Mouse (Mus musculus): Measurements from ENCODE around the gene Olfr370. TPM values are rescaled to one million over a fixed set of nuclear protein-coding genes. Genes with fewer than 3 reads are reported as not detected.

Gene Olfr370
- total and polyA plus RNA-seq, 2 experiments from 2014 or later, result 0.05 TPM; not detected in 1

- Histone ChIP-seq H3K4me3 (ENCODE audit: low read length) (no peak overlapping the region), H3K27ac (peak overlapping the region; percentile 2; the same call in 1 of the 2 replicates), H3K4me1 (ENCODE audit: insufficient read depth, low read length) (peaks cover 23% of the 10 kb centered on the region), H3K36me3 (ENCODE audit: insufficient read depth, low read length) (peaks cover 28% of the 10 kb centered on the region), H3K27me3 (ENCODE audit: insufficient read depth, low read length) (no peaks in the 10 kb centered on the region), H3K9me3 (ENCODE audit: low read length) (no peaks in the 10 kb centered on the region), H3K9ac (replicated peaks; ENCODE audit: low read length) (no peak overlapping the region), H3K4me2 (ENCODE audit: low read depth, low read length) (no peak overlapping the region)
- no peak for DNase-seq (ENCODE audit: low spot score)
- TF ChIP-seq CTCF (IDR thresholded peaks at IDR 0.05; ENCODE audit: low read depth), result no peak
- ATAC-seq, result no peak
- 75% methylated on average over 15 of the region's 15 CpGs for WGBS
Observed at GRCm38 (mm10) chr8:83574631-83575315, 39.2 kb downstream of the Olfr370 start.

- Histone ChIP-seq H3K36me3 (ENCODE audit: insufficient read depth, low read length) (peaks cover 24% of the 10 kb centered on the region), H3K9me3 (ENCODE audit: low read length) (no peaks in the 10 kb centered on the region), H3K4me3 (ENCODE audit: low read length) (no peak overlapping the region), H3K27ac (peak overlapping the region; percentile 2; the same call in 1 of the 2 replicates), H3K4me2 (ENCODE audit: low read depth, low read length) (no peak overlapping the region), H3K27me3 (ENCODE audit: insufficient read depth, low read length) (no peaks in the 10 kb centered on the region), H3K4me1 (ENCODE audit: insufficient read depth, low read length) (peaks cover 23% of the 10 kb centered on the region), H3K9ac (replicated peaks; ENCODE audit: low read length) (0 out of 2 replicates have a peak overlapping the region, but pooled peaks have one; percentile 3)
- WGBS, result 70% methylated on average over 17 of the region's 17 CpGs
- peak; percentile 3; the same call in 1 of the 2 replicates for ATAC-seq
- TF ChIP-seq CTCF (IDR thresholded peaks at IDR 0.05; ENCODE audit: low read depth), result no peak
- no peak for DNase-seq (ENCODE audit: low spot score)
Observed at GRCm38 (mm10) chr8:83575561-83576515, 40.3 kb downstream of the Olfr370 start.

- Histone ChIP-seq H3K9me3 (ENCODE audit: low read length) (no peaks in the 10 kb centered on the region), H3K36me3 (ENCODE audit: insufficient read depth, low read length) (peaks cover 19% of the 10 kb centered on the region), H3K4me2 (ENCODE audit: low read depth, low read length) (no peak overlapping the region), H3K4me3 (ENCODE audit: low read length) (no peak overlapping the region), H3K4me1 (ENCODE audit: insufficient read depth, low read length) (peaks cover 23% of the 10 kb centered on the region), H3K27me3 (ENCODE audit: insufficient read depth, low read length) (no peaks in the 10 kb centered on the region), H3K9ac (replicated peaks; ENCODE audit: low read length) (no peak overlapping the region), H3K27ac (peak overlapping the region; percentile 45; the same call in 1 of the 2 replicates)
- ATAC-seq, result no peak
- WGBS, result 70% methylated on average over 3 of the region's 4 CpGs
- TF ChIP-seq CTCF (IDR thresholded peaks at IDR 0.05; ENCODE audit: low read depth), result no peak
- DNase-seq (ENCODE audit: low spot score), result no peak
Observed at GRCm38 (mm10) chr8:83576516-83576895, 40.9 kb downstream of the Olfr370 start.

GRCm38 (mm10) chr8:83576921-83577320, 41.3 kb downstream of the Olfr370 start:
- 75% methylated on average over 4 of the region's 4 CpGs for WGBS
- H3K36me3 ChIP-seq (ENCODE audit: insufficient read depth, low read length), result peaks cover 15% of the 10 kb centered on the region
- no peaks in the 10 kb centered on the region for H3K27me3 ChIP-seq (ENCODE audit: insufficient read depth, low read length)
- H3K4me2 ChIP-seq (ENCODE audit: low read depth, low read length), result no peak overlapping the region
- no peak for ATAC-seq
- DNase-seq (ENCODE audit: low spot score), result no peak
- peaks cover 23% of the 10 kb centered on the region for H3K4me1 ChIP-seq (ENCODE audit: insufficient read depth, low read length)
- H3K4me3 ChIP-seq (ENCODE audit: low read length), result no peak overlapping the region
- TF ChIP-seq CTCF (IDR thresholded peaks at IDR 0.05; ENCODE audit: low read depth), result no peak
- H3K27ac ChIP-seq, result peak overlapping the region; percentile 45; the same call in 1 of the 2 replicates
- no peaks in the 10 kb centered on the region for H3K9me3 ChIP-seq (ENCODE audit: low read length)
- H3K9ac ChIP-seq (replicated peaks; ENCODE audit: low read length), result no peak overlapping the region

GRCm38 (mm10) chr8:83577384-83577791, 41.8 kb downstream of the Olfr370 start:
- Histone ChIP-seq H3K27me3 (ENCODE audit: insufficient read depth, low read length) (no peaks in the 10 kb centered on the region), H3K27ac (peak overlapping the region; percentile 45; the same call in 1 of the 2 replicates), H3K4me2 (ENCODE audit: low read depth, low read length) (no peak overlapping the region), H3K4me1 (ENCODE audit: insufficient read depth, low read length) (peaks cover 23% of the 10 kb centered on the region), H3K4me3 (ENCODE audit: low read length) (no peak overlapping the region), H3K9me3 (ENCODE audit: low read length) (no peaks in the 10 kb centered on the region), H3K9ac (replicated peaks; ENCODE audit: low read length) (no peak overlapping the region), H3K36me3 (ENCODE audit: insufficient read depth, low read length) (peaks cover 10% of the 10 kb centered on the region)
- 36% methylated on average over 9 of the region's 9 CpGs for WGBS
- TF ChIP-seq CTCF (IDR thresholded peaks at IDR 0.05; ENCODE audit: low read depth), result no peak
- no peak for DNase-seq (ENCODE audit: low spot score)
- ATAC-seq, result peak; percentile 19; the same call in 1 of the 2 replicates

GRCm38 (mm10) chr8:83578131-83579055, 42.8 kb downstream of the Olfr370 start:
- Histone ChIP-seq H3K4me2 (ENCODE audit: low read depth, low read length) (no peak overlapping the region), H3K27ac (peak overlapping the region; percentile 56; the same call in 1 of the 2 replicates), H3K9me3 (ENCODE audit: low read length) (no peaks in the 10 kb centered on the region), H3K27me3 (ENCODE audit: insufficient read depth, low read length) (no peaks in the 10 kb centered on the region), H3K4me1 (ENCODE audit: insufficient read depth, low read length) (peaks cover 23% of the 10 kb centered on the region), H3K4me3 (ENCODE audit: low read length) (no peak overlapping the region), H3K36me3 (ENCODE audit: insufficient read depth, low read length) (0 out of 2 replicates have a peak, but pooled peaks cover under 1% of the 10 kb centered on the region), H3K9ac (replicated peaks; ENCODE audit: low read length) (peak overlapping the region; percentile 30; the same call in 1 of the 2 replicates)
- TF ChIP-seq CTCF (IDR thresholded peaks at IDR 0.05; ENCODE audit: low read depth), result no peak
- 64% methylated on average over 17 of the region's 17 CpGs for WGBS
- ATAC-seq (no peak), DNase-seq (ENCODE audit: low spot score) (no peak)
